Mouse (Mus musculus): Measurements from ENCODE around the gene Ppm1h. TPM values are rescaled to one million over a fixed set of nuclear protein-coding genes. Genes with fewer than 3 reads are reported as not detected.
A peak's percentile ranks its signal among the peaks of the same experiment; 100 is the strongest.

Ppm1h gene
- total RNA-seq, 2 experiments from 2014 or later, result 21.4 to 28.5 TPM

GRCm38 (mm10) chr10:122886916-122887527 is 208.5 kb downstream of the Ppm1h start:
- ATAC-seq (replicated peaks; ENCODE audit: poor library complexity), result no peak

GRCm38 (mm10) chr10:122887528-122888183 is 209.1 kb downstream of the Ppm1h start:
- no peak for ATAC-seq (replicated peaks; ENCODE audit: poor library complexity)

- ATAC-seq (replicated peaks; ENCODE audit: poor library complexity), result no peak
Measured at GRCm38 (mm10) chr10:122890682-122891350, 212.3 kb downstream of the Ppm1h start.

DNA sequence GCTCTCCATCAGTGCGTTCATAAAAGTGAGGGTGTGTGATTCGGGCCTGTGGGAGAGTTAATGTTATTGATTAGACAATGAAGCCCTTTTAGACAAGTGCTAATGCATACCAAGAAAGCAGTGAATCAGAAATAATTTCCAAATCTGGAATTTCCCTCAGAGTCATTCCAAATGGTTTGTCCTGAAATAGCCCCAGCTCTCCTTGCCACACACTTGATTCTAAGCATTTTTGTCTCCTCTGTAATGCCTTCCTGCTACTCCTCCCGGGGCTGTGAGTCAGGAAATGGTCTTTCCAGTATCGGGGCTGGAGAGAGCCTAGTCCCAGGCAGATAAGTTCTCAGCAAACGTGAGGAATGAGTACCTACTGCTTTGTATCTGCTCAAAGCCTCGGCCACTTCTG is 212.9 kb downstream of the Ppm1h start:
- ATAC-seq (replicated peaks; ENCODE audit: poor library complexity), result no peak

DNA sequence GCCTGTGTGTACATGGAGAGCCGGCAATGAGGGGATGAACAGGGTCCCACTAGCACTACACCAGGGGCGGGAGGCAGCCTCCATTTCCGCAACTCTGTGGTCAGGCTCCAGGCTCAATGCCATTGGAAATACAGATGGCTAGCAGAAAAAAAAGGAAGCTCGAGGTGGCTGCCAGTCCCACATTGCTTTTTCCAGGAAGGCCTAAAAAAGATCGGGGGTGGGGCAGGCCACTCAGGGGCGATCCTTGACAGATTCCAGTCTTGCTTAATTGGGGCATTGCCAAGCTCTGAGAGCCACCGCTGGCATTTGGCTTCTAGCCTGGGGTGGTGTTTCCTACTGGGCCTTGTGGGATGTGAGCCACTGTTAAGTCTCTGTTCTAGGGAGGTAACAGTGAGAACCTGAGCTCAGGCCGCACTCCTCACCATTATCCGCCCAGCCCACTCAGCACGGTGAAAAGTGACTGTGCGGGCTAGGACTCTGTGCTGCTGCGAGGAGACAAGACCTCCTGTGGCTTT is 216.1 kb downstream of the Ppm1h start:
- ATAC-seq (replicated peaks; ENCODE audit: poor library complexity), result peak; percentile 87

DNA sequence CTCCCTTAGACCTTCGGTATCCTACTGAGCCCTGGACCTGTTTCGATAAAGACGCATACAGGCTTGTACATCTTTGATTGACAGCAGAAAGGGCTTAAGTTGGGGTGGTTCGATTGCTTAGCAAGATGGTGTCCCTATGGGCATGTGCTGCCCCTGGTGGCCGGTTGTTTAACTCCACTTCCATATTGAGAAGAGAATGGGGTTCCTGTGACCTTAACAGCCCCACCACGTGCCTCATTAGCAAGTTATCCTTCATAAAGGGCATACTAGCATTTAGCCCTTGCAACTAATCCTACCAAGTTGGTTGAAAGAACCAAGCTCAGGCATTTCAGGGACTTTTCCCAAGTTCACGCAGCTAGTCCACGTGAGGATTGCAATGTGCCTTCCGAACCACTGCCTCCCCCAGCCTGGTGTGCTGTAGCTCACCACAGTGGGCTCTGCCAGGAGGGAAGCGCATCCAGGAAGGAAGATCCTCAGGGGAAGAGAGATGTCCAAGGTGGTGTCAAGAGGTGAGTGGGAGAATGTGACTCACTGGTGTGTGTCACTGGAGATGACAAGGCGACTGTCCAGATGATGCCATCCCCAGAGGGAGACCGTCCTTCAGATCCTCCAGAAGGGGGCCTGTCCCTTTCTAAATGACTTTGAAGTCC is 216.7 kb downstream of the Ppm1h start:
- peak; percentile 78 for ATAC-seq (replicated peaks; ENCODE audit: poor library complexity)

DNA sequence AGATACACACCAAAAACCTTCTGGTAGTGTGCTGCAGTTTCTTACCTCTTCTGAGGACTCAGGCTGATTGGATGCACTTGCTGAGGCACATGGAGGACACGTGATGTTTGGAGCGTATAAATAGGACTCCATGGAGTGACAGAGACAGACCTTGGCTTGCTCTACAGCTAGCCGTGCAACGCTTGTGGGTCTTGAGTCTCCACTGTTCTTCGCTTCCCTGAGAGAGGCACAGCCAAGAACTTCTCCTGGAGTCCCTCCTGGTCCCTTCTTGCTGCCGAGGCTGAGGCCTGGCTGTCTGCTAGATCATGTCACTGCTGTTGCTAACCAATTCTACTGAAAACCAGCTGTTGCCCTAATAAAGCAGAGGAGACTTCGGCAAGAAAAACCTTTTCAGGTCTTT is 221.4 kb downstream of the Ppm1h start:
- no peak for ATAC-seq (replicated peaks; ENCODE audit: poor library complexity)

DNA sequence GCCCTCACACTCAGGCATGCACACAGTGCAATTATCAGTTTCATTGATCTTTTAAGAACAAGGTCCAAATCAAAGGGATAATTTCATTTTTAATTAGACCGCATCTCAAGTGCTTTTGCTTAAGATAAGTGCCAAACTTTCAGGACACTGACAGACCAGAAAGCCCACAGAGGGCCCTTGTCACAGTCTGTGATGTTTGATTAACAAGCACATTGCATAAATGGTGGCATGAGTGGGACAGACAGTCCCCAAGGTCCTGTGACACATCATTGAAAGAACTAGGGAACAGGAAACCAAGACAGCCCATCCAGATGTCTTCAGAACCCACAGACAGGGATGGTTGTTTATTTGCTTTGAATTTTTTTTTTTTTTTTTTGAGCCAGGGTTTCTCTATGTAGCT is 221.9 kb downstream of the Ppm1h start:
- no peak for ATAC-seq (replicated peaks; ENCODE audit: poor library complexity)

- ATAC-seq (replicated peaks; ENCODE audit: poor library complexity), result no peak
Measured at GRCm38 (mm10) chr10:122901379-122901778, 222.8 kb downstream of the Ppm1h start.

- ATAC-seq (replicated peaks; ENCODE audit: poor library complexity), result peak; percentile 48
Measured at GRCm38 (mm10) chr10:122909406-122910032, 231.0 kb downstream of the Ppm1h start.

DNA sequence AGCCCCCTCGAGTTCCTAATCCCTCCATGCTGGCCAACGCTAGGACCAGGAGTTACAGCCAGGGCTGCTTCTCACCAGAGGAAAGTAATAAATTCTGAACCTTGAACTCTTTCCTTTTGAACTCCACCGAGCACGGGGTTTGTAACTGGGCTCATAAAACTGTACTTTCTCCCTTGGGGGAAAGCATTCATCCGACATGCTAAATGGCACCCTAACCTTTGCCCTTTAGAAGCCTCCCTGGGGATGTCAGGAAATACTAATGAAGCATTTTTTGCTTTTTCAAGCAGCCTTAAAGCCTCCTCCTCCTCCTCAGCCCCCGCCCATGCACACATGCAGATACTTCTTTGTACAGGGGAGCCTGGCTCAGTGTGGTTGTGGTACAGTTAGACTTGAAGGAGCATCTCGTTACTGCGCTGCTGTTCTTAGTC is 232.2 kb downstream of the Ppm1h start:
- no peak for ATAC-seq (replicated peaks; ENCODE audit: poor library complexity)

GRCm38 (mm10) chr10:122911668-122912067 is 233.1 kb downstream of the Ppm1h start:
- ATAC-seq (replicated peaks; ENCODE audit: poor library complexity), result no peak

GRCm38 (mm10) chr10:122912086-122912690 is 233.6 kb downstream of the Ppm1h start:
- no peak for ATAC-seq (replicated peaks; ENCODE audit: poor library complexity)

DNA sequence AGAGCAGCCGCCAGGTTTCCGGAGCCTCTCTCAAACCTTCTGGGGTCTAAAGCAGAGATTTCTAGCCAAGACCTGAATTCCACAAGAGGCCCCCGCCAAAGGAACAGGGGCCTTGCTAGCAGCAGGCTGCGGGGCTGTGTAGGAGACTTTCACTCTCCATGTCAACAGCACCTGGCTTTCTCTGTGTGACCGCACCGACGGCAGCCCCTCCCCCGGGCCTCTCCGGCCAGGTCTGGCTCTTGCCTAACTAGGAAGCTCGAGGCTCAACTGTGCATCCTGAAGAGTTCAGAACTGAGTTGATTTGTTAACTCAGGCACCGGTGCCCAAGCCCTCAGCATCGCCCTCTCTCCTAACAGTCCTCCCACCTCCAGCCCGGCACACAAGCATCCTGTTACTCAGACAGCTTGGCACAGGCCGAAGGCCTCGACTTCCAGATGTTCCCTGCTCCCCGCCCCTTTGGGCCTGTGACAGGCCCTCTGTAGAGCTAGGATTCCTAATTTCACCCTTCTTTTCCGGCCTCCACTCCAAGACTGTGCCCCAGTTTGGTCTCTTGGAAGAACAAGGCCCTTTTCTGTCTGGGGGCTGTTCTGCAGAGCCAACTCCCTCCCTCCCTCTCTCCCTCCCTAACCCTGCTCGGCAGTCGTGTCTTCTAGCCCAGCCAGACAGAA is 234.3 kb downstream of the Ppm1h start:
- peak; percentile 64 for ATAC-seq (replicated peaks; ENCODE audit: poor library complexity)

DNA sequence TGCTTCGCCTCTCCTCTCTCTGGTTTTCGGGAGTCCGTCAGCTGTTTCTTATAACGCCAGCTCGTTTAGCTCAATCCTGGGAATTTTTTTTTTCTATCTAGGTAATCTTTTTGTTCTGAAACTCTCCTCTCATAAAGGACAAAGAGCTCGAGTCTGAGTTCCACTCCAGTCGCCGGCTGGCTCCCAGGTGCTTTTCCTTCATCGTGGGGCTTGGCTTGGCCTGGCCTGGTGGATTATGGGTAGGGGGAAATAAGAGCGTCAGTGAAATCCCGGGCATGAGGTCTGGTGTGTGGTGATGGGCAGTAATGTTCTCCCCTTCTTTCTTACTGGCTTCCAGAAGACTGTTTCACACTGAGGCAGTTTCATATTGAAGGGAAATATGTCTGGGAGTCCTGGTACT is 234.8 kb downstream of the Ppm1h start:
- ATAC-seq (replicated peaks; ENCODE audit: poor library complexity), result no peak

DNA sequence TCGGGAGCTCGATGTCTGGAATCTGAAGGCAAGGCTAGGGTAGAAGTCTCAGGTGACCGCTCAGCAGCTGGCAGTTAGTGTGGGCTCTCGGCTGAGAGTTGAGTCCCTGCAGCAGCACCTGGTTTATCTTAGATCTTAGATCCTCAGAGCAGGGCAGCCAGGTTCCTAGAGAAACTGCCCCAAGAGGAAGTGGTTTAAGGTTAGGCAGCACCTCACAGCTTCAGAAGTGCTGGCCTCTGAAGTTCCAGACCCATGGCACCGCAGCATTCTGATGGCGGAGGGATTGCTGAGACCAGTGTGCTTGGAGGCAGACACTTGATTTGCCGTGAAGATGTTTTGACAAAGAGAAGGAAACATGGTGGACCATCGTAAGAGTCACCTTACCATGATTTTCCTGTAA is 237.3 kb downstream of the Ppm1h start:
- no peak for ATAC-seq (replicated peaks; ENCODE audit: poor library complexity)

DNA sequence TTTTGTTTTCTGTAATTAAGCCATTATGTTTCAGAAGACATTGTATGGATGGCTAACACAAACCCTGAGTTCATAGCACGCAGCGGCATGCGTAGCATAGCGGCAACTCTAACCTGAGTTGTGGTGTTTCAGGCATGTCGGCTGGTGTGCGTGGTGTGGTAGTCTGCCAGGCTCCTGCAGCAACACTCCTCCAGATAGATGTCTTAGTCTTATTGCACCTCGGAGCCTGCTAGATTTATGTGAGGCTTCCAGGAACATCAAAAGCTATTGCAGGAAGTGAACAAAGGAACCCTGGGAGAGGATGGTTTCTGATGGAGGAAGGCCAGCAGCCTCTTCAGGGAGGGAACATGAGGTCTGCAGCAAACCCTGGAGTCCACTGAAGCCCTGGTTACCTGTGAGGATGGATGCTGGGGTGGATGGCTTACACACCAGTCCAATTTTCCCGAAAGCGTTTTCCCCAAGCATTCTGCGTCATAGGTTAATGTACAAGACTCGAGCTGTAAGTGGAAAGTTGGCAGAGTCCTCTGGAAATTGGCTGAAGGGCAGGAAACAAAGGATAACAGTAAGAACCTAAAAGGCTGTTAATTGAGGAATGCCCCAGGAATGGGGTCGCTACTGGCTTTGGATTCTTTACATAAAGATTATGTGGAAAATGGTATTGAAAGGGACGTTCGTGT is 239.2 kb downstream of the Ppm1h start:
- ATAC-seq (replicated peaks; ENCODE audit: poor library complexity), result no peak

- no peak for ATAC-seq (replicated peaks; ENCODE audit: poor library complexity)
Measured at GRCm38 (mm10) chr10:122918325-122918694, 239.7 kb downstream of the Ppm1h start.

DNA sequence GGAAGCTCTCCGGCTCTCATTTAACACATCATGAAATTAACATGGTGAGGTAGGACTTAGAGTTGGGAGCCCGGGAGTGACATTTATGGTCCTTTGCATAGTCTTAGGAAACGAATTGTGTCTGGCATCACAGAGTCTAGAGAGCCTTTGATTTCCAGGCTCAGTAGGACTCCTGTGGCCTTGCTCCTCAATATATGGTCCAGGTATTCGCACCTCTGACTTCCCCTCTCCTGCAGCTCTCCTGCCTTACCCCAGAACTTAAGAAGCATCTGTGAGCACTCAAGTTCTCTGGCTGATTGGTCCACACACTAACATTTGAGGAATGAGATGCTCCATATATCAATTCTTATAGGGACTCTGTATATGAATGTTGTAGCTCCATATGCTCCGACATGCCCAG is 240.2 kb downstream of the Ppm1h start:
- no peak for ATAC-seq (replicated peaks; ENCODE audit: poor library complexity)

DNA sequence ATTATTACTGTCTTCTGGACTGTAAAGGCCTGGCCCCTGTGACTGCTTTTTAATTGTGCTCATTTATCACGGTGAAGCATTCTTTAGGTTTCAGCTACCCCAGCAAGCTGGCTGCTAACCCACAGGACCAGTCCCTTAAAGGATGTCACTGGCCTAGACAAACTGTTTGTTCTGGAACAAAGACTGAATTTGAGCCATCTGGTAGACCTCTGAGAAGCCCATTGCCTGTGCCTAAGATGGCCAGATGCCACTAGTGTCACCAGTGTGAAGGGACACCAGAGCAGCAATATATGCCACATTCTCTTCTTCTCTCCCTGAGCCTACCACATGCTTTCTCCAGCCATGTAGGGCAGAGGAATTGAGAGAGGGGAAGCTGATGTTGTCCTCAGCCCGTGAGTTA is 240.9 kb downstream of the Ppm1h start:
- ATAC-seq (replicated peaks; ENCODE audit: poor library complexity), result no peak

Measured in megakaryocyte progenitor cell, adult 5-6 weeks (primary cell).